Mouse (Mus musculus): Measurements from ENCODE around the gene Rinl. TPM values are rescaled to one million over a fixed set of nuclear protein-coding genes. Genes with fewer than 3 reads are reported as not detected.
A peak's percentile ranks its signal among the peaks of the same experiment; 100 is the strongest.

Gene Rinl
- polyA plus RNA-seq, 1 experiment from 2014 or later = 5.2 TPM

- H3K9me3 ChIP-seq = no peaks in the 10 kb centered on the region
- WGBS = 84% methylated on average over 3 of the region's 3 CpGs
- H3K27me3 ChIP-seq (ENCODE audit: insufficient read depth, poor library complexity, severe bottlenecking) = no peaks in the 10 kb centered on the region
- DNase-seq (ENCODE audit: low spot score) = no peak
- no peak overlapping the region for H3K4me3 ChIP-seq
- H3K27ac ChIP-seq = no peak overlapping the region
- H3K36me3 ChIP-seq = peaks cover 20% of the 10 kb centered on the region; the same call in 1 of the 2 replicates
- H3K4me1 ChIP-seq = peaks cover 25% of the 10 kb centered on the region
These were observed 466 bp downstream of the Rinl start for GRCm38 (mm10) chr7:28789235-28789634.

DNA sequence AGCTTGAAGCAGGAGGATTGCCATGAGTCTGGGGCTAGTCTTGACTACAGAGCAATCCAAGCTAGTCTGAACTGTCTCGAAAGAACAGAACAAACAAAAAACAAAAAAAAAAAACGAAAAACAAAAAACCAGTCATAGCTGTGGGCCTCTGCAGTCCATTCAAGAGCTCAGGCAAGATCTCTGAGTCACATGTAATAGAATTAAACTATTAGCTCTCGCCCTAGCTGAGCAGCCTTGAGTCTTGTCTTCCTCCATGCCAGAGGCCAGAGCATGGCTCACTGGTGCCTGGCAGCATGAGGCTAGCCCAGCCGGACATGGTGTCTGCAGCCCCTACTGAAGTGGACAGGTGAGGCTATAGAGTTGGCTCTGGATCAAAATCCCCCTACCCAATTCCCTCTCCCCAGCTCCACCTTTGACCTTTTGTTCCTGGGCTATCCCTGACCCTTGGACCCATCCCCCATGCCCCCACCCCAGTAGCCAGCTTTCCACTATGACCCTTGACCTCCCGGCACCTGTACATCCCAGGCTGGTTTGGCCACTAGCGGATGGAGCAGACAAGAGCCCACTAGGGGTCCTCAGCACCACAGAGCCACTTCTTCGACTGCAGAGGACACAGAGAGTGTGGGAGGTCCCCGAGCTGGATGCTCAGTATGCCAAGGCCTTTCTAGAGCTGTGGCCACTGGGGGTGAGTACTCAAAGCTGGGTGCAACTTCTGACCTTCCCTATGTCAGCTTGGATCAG lies 1.5 kb downstream of the Rinl start:
- H3K36me3 ChIP-seq = peaks cover 16% of the 10 kb centered on the region; the same call in 1 of the 2 replicates
- DNase-seq (ENCODE audit: low spot score) = no peak
- WGBS = 52% methylated on average over 8 of the region's 8 CpGs
- H3K27ac ChIP-seq = no peak overlapping the region
- H3K4me3 ChIP-seq = no peak overlapping the region
- no peaks in the 10 kb centered on the region for H3K27me3 ChIP-seq (ENCODE audit: insufficient read depth, poor library complexity, severe bottlenecking)
- H3K9me3 ChIP-seq = no peaks in the 10 kb centered on the region
- H3K4me1 ChIP-seq = peaks cover 20% of the 10 kb centered on the region

GRCm38 (mm10) chr7:28791706-28792105 lies 2.9 kb downstream of the Rinl start:
- no peak for DNase-seq (ENCODE audit: low spot score)
- H3K4me1 ChIP-seq = peaks cover 34% of the 10 kb centered on the region
- H3K36me3 ChIP-seq = 0 out of 2 replicates have a peak, but pooled peaks cover 10% of the 10 kb centered on the region
- H3K27me3 ChIP-seq (ENCODE audit: insufficient read depth, poor library complexity, severe bottlenecking) = no peaks in the 10 kb centered on the region
- H3K9me3 ChIP-seq = no peaks in the 10 kb centered on the region
- H3K27ac ChIP-seq = no peak overlapping the region
- no peak overlapping the region for H3K4me3 ChIP-seq

DNA sequence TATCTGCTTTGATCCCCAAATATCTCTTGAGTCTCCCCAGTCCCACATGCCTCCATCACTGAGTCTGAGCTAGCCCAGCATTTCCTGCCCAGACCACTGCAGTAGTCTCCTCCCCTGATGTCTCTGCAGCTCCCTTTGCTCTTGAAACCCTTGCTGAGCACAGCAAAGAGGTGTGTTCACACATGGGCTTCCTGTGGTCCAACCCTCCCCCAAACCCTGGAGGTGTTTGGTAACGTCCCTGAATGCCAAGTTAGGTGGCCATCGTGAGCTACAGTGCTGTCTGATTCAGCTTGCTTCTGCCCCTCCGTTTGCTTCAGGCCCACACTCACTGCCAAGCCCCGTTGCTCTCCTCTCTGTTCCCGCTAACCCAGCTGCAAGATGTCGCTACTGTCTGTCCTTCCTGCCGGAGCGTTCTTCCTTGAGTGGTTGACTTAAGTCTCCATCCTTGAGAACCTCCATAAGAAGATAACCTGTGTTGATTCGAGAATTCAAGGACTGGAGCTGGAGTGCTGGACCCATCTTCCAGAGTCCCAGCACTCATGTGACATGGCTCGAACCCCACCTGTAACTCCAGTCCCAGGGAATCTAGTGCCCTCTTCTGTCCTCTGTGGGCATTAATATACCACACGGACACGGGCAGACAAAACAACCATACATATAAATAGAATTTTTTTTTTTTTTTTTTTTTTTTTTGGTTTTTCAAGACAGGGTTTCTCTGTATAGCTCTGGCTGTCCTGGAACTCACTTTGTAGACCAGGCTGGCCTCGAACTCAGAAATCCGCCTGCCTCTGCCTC lies 3.8 kb downstream of the Rinl start:
- Histone ChIP-seq H3K27me3 (ENCODE audit: insufficient read depth, poor library complexity, severe bottlenecking) (no peaks in the 10 kb centered on the region), H3K36me3 (0 out of 2 replicates have a peak, but pooled peaks cover 8% of the 10 kb centered on the region), H3K4me1 (peaks cover 40% of the 10 kb centered on the region), H3K4me3 (no peak overlapping the region), H3K27ac (no peak overlapping the region), H3K9me3 (no peaks in the 10 kb centered on the region)
- DNase-seq (ENCODE audit: low spot score) = no peak
- 62% methylated on average over 14 of the region's 14 CpGs for WGBS

DNA sequence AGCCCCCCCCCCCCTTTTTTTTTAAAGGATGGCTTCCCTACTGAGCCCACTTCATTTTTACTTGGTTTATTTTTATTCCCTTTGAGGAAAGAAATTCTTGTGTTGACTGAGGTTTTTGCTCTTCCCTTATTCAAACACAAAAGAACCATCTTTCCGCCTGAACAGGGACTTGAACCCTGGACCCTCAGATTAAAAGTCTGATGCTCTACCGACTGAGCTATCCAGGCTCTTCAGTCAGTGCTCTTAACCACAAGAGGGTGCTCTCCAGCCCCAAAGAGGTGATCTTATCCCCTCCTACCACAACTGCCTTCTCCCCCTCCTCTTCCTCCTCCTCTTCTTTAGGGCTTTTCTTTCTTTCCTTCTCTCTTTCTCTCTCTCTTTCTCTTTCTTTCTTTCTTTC lies 5.1 kb downstream of the Rinl start:
- Histone ChIP-seq H3K27ac (no peak overlapping the region), H3K4me3 (no peak overlapping the region), H3K9me3 (no peaks in the 10 kb centered on the region), H3K4me1 (peaks cover 38% of the 10 kb centered on the region), H3K27me3 (ENCODE audit: insufficient read depth, poor library complexity, severe bottlenecking) (no peaks in the 10 kb centered on the region), H3K36me3 (no peaks in the 10 kb centered on the region)
- 38% methylated on average over 2 of the region's 2 CpGs for WGBS
- no peak for DNase-seq (ENCODE audit: low spot score)

GRCm38 (mm10) chr7:28794496-28794895 lies 5.7 kb downstream of the Rinl start:
- H3K4me3 ChIP-seq = no peak overlapping the region
- H3K9me3 ChIP-seq = no peaks in the 10 kb centered on the region
- H3K27me3 ChIP-seq (ENCODE audit: insufficient read depth, poor library complexity, severe bottlenecking) = no peaks in the 10 kb centered on the region
- WGBS = 69% methylated on average over 3 of the region's 3 CpGs
- 0 out of 2 replicates have a peak overlapping the region, but pooled peaks have one; percentile 16 for H3K27ac ChIP-seq
- DNase-seq (ENCODE audit: low spot score) = no peak
- no peaks in the 10 kb centered on the region for H3K36me3 ChIP-seq
- peaks cover 33% of the 10 kb centered on the region for H3K4me1 ChIP-seq

DNA sequence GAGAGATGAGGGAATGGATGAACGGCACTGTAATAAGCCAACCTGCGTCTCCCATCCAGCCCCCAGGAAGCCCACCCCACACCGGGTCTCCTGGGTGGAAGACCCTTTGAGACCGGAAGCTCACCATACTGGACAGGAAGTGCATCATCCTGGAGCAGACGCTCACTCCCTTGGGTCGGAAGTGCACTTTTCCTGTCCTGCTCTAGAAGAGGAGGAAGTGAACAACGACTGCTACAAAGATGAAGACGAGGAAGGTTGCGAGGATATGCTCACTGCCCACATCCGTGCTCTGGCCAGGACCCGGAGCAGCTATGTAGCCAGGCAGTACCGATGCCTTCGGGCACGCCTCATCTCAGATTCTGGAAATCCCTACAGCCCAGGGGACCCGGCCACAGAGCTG lies 7.1 kb downstream of the Rinl start:
- H3K9me3 ChIP-seq = no peaks in the 10 kb centered on the region
- peak overlapping the region; percentile 88; the same call in 1 of the 2 replicates for H3K27ac ChIP-seq
- H3K27me3 ChIP-seq (ENCODE audit: insufficient read depth, poor library complexity, severe bottlenecking) = no peaks in the 10 kb centered on the region
- H3K36me3 ChIP-seq = no peaks in the 10 kb centered on the region
- WGBS = 59% methylated on average over 15 of the region's 15 CpGs
- no peak for DNase-seq (ENCODE audit: low spot score)
- H3K4me1 ChIP-seq = peaks cover 24% of the 10 kb centered on the region
- H3K4me3 ChIP-seq = peak overlapping the region; percentile 48

- H3K36me3 ChIP-seq = no peaks in the 10 kb centered on the region
- 13% methylated on average over 32 of the region's 32 CpGs for WGBS
- peak overlapping the region; percentile 88 for H3K27ac ChIP-seq
- peak; percentile 88 for DNase-seq (ENCODE audit: low spot score)
- H3K9me3 ChIP-seq = no peaks in the 10 kb centered on the region
- no peaks in the 10 kb centered on the region for H3K27me3 ChIP-seq (ENCODE audit: insufficient read depth, poor library complexity, severe bottlenecking)
- peaks cover 24% of the 10 kb centered on the region for H3K4me1 ChIP-seq
- H3K4me3 ChIP-seq = peak overlapping the region; percentile 48
These were observed 7.8 kb downstream of the Rinl start for GRCm38 (mm10) chr7:28796562-28796975.

GRCm38 (mm10) chr7:28799994-28800393 lies 11.2 kb downstream of the Rinl start:
- no peak for DNase-seq (ENCODE audit: low spot score)
- no peaks in the 10 kb centered on the region for H3K36me3 ChIP-seq
- H3K4me1 ChIP-seq = peaks cover 51% of the 10 kb centered on the region
- no peaks in the 10 kb centered on the region for H3K9me3 ChIP-seq
- H3K27ac ChIP-seq = no peak overlapping the region
- H3K4me3 ChIP-seq = no peak overlapping the region
- 88% methylated on average over 9 of the region's 9 CpGs for WGBS
- H3K27me3 ChIP-seq (ENCODE audit: insufficient read depth, poor library complexity, severe bottlenecking) = no peaks in the 10 kb centered on the region

DNA sequence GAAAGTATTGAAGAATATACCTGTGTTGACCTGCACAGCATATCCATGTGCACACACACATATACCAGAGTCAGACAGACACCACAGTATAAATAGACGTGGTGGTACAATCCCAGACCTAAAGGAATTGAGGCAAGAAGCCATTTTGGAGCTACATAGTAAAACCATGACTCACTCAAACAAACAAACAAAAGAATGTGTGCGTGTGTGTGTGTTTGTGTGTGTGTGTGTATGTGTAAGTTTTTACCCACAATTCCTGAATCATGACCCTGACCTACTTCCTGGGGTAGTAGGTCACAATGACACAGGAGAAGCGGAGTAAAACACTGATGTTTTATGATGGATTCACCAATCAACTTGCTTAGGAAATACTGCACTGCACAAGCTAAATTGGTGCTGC lies 12.7 kb downstream of the Rinl start:
- no peak for DNase-seq (ENCODE audit: low spot score)

DNA sequence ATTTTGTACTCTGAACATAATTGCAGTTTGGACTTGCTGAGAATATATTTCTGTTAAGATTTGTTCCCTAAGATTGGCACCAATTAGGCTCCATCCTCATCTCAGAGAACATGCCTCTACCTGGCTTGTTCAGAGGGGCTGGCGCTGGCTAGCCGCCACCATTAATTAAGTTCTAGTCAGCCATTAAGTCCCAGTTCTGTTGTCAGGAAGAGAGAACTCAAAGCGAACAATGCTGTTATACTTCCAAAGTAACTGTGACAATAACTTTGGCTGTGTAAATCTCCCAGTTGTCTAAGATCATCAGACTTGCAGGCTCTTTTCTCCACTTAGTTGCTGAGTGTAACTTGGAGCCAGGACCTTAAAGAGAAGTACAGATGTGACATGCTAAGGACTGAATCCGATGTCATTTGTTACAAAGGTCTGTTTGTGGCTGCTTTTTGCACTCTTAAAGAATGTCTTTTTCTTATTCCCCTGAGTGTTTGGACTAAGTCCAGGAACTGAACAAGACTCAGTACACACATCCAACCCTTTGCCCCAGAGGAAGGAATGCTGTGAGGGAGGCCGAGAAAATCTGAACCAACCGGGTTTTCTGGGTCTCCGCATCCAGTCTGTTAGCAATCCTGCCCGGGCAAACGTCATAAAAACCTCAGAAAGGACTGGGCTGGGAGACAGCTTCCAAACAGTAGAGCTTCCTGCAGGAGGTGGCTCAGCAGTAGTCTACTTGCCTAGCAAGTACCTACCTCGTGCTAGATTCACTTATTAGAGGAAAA lies 13.3 kb downstream of the Rinl start:
- no peaks in the 10 kb centered on the region for H3K27me3 ChIP-seq (ENCODE audit: insufficient read depth, poor library complexity, severe bottlenecking)
- no peaks in the 10 kb centered on the region for H3K36me3 ChIP-seq
- 36% methylated on average over 10 of the region's 10 CpGs for WGBS
- no peaks in the 10 kb centered on the region for H3K9me3 ChIP-seq
- peak overlapping the region; percentile 39 for H3K4me3 ChIP-seq
- no peak for DNase-seq (ENCODE audit: low spot score)
- H3K4me1 ChIP-seq = peaks cover 32% of the 10 kb centered on the region
- peak overlapping the region; percentile 93 for H3K27ac ChIP-seq

More for the DNA sequence above, 12.7 kb downstream of the Rinl start:
- Histone ChIP-seq H3K4me3 (no peak overlapping the region), H3K9me3 (no peaks in the 10 kb centered on the region), H3K36me3 (no peaks in the 10 kb centered on the region), H3K27ac (peak overlapping the region; percentile 93), H3K27me3 (ENCODE audit: insufficient read depth, poor library complexity, severe bottlenecking) (no peaks in the 10 kb centered on the region), H3K4me1 (peaks cover 38% of the 10 kb centered on the region)
- WGBS = 71% methylated on average over 3 of the region's 3 CpGs

DNA sequence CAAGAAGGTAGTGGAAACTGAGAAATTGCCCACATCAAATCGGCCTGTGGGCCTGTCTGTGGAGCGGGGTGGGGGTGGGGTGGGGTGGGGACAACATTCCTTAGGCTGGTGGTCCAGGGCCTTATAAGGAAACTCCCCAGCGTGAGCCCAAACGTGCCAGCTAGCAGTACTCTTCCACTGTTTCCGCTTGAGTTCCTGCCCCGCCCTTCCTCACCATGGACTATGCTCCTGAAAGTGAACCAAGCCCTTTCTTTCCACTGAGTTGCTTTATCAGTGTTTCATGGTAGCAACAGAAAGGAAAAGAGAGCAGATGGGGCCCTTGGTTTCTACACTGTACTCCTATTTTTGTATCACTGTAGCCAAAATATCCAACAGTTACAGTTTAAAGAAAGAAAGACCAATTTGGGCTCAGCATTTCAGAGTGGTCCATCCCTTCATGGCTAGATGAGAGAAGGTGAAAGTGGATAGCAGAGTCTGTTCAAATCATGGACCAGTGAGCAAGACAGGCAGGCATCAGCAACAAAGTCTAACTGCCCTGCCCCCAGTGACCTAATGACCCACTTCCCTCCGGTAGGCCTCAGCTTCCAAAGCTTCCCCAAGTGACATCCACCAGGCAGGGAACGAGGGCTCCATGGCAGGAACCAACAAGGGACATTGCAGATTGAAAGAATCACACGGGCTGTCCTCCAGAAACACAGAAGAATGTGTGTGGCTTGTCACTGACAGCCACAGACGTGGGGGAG lies 14.2 kb downstream of the Rinl start:
- peak; percentile 90 for DNase-seq (ENCODE audit: low spot score)
- Histone ChIP-seq H3K9me3 (no peaks in the 10 kb centered on the region), H3K4me3 (peak overlapping the region; percentile 39), H3K36me3 (no peaks in the 10 kb centered on the region), H3K27me3 (ENCODE audit: insufficient read depth, poor library complexity, severe bottlenecking) (no peaks in the 10 kb centered on the region), H3K27ac (peak overlapping the region; percentile 93), H3K4me1 (peaks cover 36% of the 10 kb centered on the region)
- 11% methylated on average over 10 of the region's 10 CpGs for WGBS

All from heart, embryonic 10.5 days (tissue).